Mouse (Mus musculus): ENCODE measurements around the gene Caprin2.

Gene Caprin2

GRCm38 (mm10) chr6:148841760-148842159 is 54.3 kb downstream of the Caprin2 start:
- no peak for DNase-seq (ENCODE audit: extremely low read depth, low read depth)

GRCm38 (mm10) chr6:148838460-148838859 is 57.6 kb downstream of the Caprin2 start:
- DNase-seq (ENCODE audit: extremely low read depth, low read depth): no peak

GRCm38 (mm10) chr6:148831728-148832121 is 64.3 kb downstream of the Caprin2 start:
- no peak for DNase-seq (ENCODE audit: extremely low read depth, low read depth)

- DNase-seq (ENCODE audit: extremely low read depth, low read depth): peak; percentile 94
These were observed 65.0 kb downstream of the Caprin2 start, which contains the start of gene Ipo8 for GRCm38 (mm10) chr6:148830748-148831727. Gene Ipo8, minus strand, starts transcription at chr6:148831467.

GRCm38 (mm10) chr6:148830355-148830747 is 65.7 kb downstream of the Caprin2 start:
- no peak for DNase-seq (ENCODE audit: extremely low read depth, low read depth)

GRCm38 (mm10) chr6:148826119-148826518 is 69.9 kb downstream of the Caprin2 start:
- no peak for DNase-seq (ENCODE audit: extremely low read depth, low read depth)

- DNase-seq (ENCODE audit: extremely low read depth, low read depth): no peak
These were observed 77.3 kb downstream of the Caprin2 start for GRCm38 (mm10) chr6:148818624-148819343.

- DNase-seq (ENCODE audit: extremely low read depth, low read depth): no peak
These were observed 79.3 kb downstream of the Caprin2 start for GRCm38 (mm10) chr6:148816751-148817150.

GRCm38 (mm10) chr6:148811117-148811516 is 84.9 kb downstream of the Caprin2 start:
- DNase-seq (ENCODE audit: extremely low read depth, low read depth): no peak

- DNase-seq (ENCODE audit: extremely low read depth, low read depth): no peak
These were observed 96.3 kb downstream of the Caprin2 start for GRCm38 (mm10) chr6:148799773-148800172.

GRCm38 (mm10) chr6:148795145-148795544 is 100.9 kb downstream of the Caprin2 start:
- no peak for DNase-seq (ENCODE audit: extremely low read depth, low read depth)
